Mouse (Mus musculus) liver, adult 2 months (tissue): ENCODE measurements around the gene Kif13a.

Source experiments
- CTCF ChIP-seq: fragments of 200-500 bp; IDR thresholded peaks from 2 replicates; pipeline ENCODE4 v1.5.1; 2011; ENCODE audit warnings: low read depth, low read length, control low read depth
- POLR2A ChIP-seq: fragments of 200-500 bp; IDR thresholded peaks from 2 replicates; pipeline ENCODE4 v1.6.1; 2011; ENCODE audit warnings: low read length, control low read depth; ENCODE audit not compliant: insufficient read depth; ENCODE audit errors: extremely low read depth

- TF ChIP-seq POLR2A (no peak), CTCF (no peak)
Measured at GRCm38 (mm10) chr13:46796381-46796780, 133.3 kb downstream of the Kif13a start.
